Mouse (Mus musculus) small intestine, adult 2 months (tissue): ENCODE results near the gene Fnbp4. TPM values are rescaled to one million over a fixed set of nuclear protein-coding genes. Genes with fewer than 3 reads are reported as not detected.

Experiments
- H3K27ac ChIP-seq: fragments of 200-500 bp; 2 replicates; pipeline ENCODE4 v1.5.1; 2012; ENCODE audit warnings: low read depth, low read length, control low read depth, inconsistent platforms; ENCODE audit not compliant: insufficient read depth
- H3K27me3 ChIP-seq: fragments of 200-500 bp; 2 replicates; pipeline ENCODE4 v1.6.1; 2012; ENCODE audit warnings: mild to moderate bottlenecking, moderate library complexity, low read length, inconsistent platforms; ENCODE audit not compliant: control insufficient read depth, insufficient read depth
- H3K36me3 ChIP-seq: fragments of 200-500 bp; 2 replicates; pipeline ENCODE4 v1.6.1; 2012; ENCODE audit warnings: mild to moderate bottlenecking, low read length, control low read depth, inconsistent platforms; ENCODE audit not compliant: control insufficient read depth, insufficient read depth
- H3K4me1 ChIP-seq: fragments of 200-500 bp; 2 replicates; pipeline ENCODE4 v1.6.1; 2012; ENCODE audit warnings: low read length, inconsistent platforms, mixed read lengths; ENCODE audit not compliant: control insufficient read depth, insufficient read depth, insufficient read length
- H3K4me3 ChIP-seq: fragments of 200-500 bp; 2 replicates; pipeline ENCODE4 v1.5.1; 2012; ENCODE audit warnings: low read depth, mild to moderate bottlenecking, control low read depth, inconsistent platforms, low read length, moderate library complexity
- CTCF ChIP-seq: fragments of 200-500 bp; IDR thresholded peaks from 2 replicates; pipeline ENCODE4 v1.5.1; 2012; ENCODE audit warnings: low read depth, mild to moderate bottlenecking, control low read depth, inconsistent platforms, low read length, moderate library complexity, mixed read lengths; ENCODE audit not compliant: insufficient replicate concordance, insufficient read length; ENCODE audit errors: extremely low read depth
- POLR2A ChIP-seq: fragments of 200-500 bp; IDR thresholded peaks from 2 replicates; pipeline ENCODE4 v1.6.1; 2012; ENCODE audit warnings: low read depth, mild to moderate bottlenecking, control low read depth, inconsistent platforms, low read length, moderate library complexity
- WGBS: fragments of 180-500 bp; shearing (Covaris S2); methylation state at CpG from one replicate; pipeline ENCODE4 v1.1.7; 2018; 5-methylcytosine and 5-hydroxymethylcytosine counted together
- polyA plus RNA-seq: library from polyadenylated mRNA; depleted of rRNA; stranded (reverse); fragments of >200 nt; gene quantifications from 2 replicates; pipeline ENCODE4 v1.2.3, GENCODE M21; 2012

Fnbp4 gene
- polyA plus RNA-seq, 1 experiment = 19.9 TPM

DNA sequence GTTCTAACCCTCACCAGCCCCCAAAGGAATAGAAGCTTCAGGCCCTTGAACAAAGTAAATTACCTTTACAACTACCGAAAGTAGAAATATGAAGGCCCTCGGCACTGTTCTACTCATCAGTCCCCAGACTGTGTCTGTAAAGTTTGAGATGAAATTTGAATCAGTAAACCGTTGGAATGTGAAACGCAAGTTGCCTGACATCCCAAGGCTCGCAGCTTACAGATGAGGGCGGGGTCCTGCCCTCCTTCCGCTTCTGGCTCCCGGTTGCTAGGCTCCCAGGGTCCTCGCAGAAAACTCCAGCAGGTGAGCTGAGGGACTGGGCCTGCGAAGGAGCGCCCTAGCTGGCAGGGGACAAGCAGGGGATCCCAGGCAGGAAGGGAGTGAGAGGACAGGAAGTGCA is 37.3 kb downstream of the Fnbp4 start, which contains the start of gene Agbl2:
TSS of gene Agbl2 (plus strand) at position 270 of the 400 bp plus-strand sequence.
- Histone ChIP-seq H3K4me1 (peaks cover 2% of the 10 kb centered on the region), H3K36me3 (peaks cover 28% of the 10 kb centered on the region), H3K4me3 (peak within 1 kb of the TSS; percentile 51), H3K27ac (no peak within 1 kb of the TSS), H3K27me3 (peaks cover 4% of the 10 kb centered on the region; the same call in 1 of the 2 replicates)
- TF ChIP-seq CTCF (no peak), POLR2A (no peak)
- WGBS = 6% methylated on average over 11 of the region's 11 CpGs

DNA sequence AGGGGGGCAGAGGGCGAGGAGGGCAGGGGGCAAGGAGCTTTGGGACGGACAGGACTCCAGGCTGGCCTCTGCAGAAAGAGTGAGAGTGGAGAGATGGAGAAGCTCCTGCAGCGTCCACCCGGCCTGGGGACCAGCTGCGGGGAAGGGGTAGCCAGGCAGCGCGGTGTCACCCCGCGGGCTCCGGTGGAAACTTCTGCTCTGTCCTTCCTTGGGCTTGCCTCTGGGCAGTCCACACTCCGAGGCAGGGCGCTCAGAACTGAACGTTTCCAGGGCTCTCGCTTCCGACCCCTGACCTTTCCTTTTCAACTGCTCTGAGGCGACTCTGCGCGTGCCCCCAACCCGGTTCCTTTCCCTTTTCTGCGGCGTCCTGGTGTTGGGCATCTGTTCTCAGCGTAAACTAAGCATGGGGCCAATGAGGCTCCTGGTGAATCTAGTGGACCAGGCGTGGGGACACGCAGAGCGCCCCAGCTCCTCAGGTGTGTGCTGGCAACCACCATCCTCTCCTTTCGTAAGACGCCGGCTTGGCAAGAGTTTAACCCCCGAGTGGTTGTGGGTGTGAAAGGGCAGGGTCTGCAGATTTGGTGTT is 37.8 kb downstream of the Fnbp4 start:
- peak overlapping the region; percentile 51 for H3K4me3 ChIP-seq
- H3K36me3 ChIP-seq = peaks cover 23% of the 10 kb centered on the region
- WGBS = 3% methylated on average over 28 of the region's 29 CpGs
- H3K4me1 ChIP-seq = peaks cover 2% of the 10 kb centered on the region
- peaks cover 4% of the 10 kb centered on the region; the same call in 1 of the 2 replicates for H3K27me3 ChIP-seq
- no peak overlapping the region for H3K27ac ChIP-seq
- TF ChIP-seq CTCF = no peak
- no peak for TF ChIP-seq POLR2A

DNA sequence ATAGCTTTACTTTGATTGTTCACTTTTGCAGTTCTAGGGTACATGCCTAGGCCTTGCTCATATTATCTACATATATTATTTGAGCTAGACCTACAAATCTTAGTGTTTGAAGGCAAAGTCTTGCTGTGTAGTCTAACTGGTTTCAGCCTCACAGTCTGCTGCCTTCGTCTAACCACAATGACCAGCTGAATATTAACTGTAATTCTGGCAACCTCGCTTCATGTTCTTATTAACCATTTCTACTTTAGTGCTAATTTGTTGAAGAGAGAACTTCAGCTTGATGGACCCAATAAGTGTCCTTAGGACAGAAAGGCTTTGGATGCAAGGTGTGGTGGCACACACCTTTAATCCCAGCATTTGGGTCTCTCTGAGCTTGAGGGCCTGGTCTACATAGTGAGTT is 43.0 kb downstream of the Fnbp4 start:
- H3K27ac ChIP-seq = no peak overlapping the region
- peaks cover under 1% of the 10 kb centered on the region; the same call in 1 of the 2 replicates for H3K27me3 ChIP-seq
- no peak overlapping the region for H3K4me3 ChIP-seq
- WGBS = 85% methylated on average over 2 of the region's 2 CpGs
- TF ChIP-seq POLR2A (no peak), CTCF (no peak)
- H3K36me3 ChIP-seq = no peaks in the 10 kb centered on the region
- H3K4me1 ChIP-seq = peaks cover under 1% of the 10 kb centered on the region

DNA sequence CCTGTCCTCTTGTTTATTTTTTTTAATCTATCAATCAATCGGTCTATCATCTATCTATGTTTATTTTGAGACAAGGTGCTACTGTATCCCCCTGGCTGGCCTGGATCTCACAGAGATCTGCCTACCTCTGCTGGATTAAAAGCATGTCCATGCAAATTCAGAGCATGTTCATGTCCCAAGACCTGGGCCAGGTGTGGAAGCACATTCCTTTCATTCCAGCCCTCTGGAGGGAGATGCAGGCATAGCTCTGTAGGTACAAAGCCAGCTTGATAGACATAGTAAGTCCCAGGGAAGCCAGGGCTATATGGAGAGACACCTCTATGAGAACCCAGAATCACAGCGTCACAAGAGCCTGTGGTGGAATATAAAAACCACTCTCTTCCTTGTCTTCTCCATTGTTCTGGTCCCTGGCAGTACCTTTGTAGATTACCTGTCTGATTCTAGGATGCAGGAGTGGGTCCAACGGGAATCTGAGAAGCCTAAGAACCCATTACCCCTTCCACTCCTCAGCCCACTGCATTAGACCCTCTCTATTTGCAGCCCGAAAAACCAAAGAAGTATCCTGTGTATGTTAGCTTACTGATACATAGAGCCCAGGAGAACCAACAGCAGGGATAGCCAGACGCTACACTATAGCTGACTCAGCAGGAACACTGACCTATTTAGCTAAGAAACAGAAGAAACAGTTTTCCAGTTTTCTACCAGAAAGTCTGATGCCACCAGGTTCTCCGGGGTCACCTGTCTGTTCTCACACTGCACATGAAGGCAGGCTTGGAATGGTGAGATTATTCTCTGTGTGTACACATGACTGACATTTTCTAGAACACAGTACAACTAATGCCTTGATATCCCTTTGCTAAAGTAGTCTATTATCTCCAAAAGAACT is 63.3 kb downstream of the Fnbp4 start:
- no peak overlapping the region for H3K27ac ChIP-seq
- WGBS = 83% methylated on average over 6 of the region's 6 CpGs
- H3K4me3 ChIP-seq = no peak overlapping the region
- TF ChIP-seq CTCF (no peak), POLR2A (no peak)
- no peaks in the 10 kb centered on the region for H3K27me3 ChIP-seq
- no peaks in the 10 kb centered on the region for H3K4me1 ChIP-seq
- H3K36me3 ChIP-seq = no peaks in the 10 kb centered on the region

DNA sequence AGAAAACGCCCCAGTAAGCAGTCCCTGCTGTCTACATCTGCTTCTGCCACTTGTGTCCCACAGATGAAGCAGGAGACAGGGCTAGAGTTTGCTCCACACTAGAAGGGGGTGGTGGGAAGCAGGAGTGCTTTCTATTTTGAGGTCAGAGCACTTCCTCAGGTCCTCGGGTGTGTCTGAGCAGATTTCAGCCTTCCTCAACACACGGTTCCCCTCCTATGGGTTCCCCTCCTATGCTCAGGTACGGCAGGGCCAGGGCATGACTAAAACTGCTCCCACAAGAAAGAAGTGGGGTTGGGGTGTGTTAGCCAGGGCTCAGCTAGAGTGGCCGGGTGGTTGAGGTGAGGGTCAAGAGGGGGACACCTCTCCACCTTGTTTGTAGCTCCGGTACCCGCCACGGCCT is 65.6 kb downstream of the Fnbp4 start:
- Histone ChIP-seq H3K4me1 (no peaks in the 10 kb centered on the region), H3K4me3 (no peak overlapping the region), H3K27ac (no peak overlapping the region), H3K36me3 (no peaks in the 10 kb centered on the region), H3K27me3 (no peaks in the 10 kb centered on the region)
- no peak for TF ChIP-seq CTCF
- TF ChIP-seq POLR2A = no peak
- WGBS = 71% methylated on average over 8 of the region's 8 CpGs

DNA sequence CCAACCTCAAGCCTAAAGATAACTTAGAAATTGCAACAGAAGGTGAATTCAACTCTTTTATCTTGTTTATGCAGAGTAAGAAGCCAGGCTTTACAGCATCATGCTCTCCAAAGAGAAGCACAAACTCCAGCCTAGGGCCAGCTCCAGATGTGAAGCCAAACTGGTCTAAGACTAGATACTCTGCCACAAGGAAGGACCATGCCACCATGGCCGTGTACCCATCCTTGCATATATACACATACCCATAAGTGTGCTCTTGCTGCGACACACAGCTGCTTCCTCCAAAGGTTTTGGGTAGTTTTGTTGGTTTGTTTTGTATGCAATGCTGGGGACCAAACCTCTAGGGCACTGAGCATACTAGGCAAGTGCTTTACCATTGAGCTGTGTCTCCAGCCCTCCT is 70.1 kb downstream of the Fnbp4 start:
- Histone ChIP-seq H3K4me1 (no peaks in the 10 kb centered on the region; the same call in 1 of the 2 replicates), H3K4me3 (no peak overlapping the region), H3K36me3 (no peaks in the 10 kb centered on the region), H3K27me3 (no peaks in the 10 kb centered on the region), H3K27ac (no peak overlapping the region)
- WGBS = 83% methylated on average over 2 of the region's 2 CpGs
- TF ChIP-seq POLR2A (no peak), CTCF (no peak)

DNA sequence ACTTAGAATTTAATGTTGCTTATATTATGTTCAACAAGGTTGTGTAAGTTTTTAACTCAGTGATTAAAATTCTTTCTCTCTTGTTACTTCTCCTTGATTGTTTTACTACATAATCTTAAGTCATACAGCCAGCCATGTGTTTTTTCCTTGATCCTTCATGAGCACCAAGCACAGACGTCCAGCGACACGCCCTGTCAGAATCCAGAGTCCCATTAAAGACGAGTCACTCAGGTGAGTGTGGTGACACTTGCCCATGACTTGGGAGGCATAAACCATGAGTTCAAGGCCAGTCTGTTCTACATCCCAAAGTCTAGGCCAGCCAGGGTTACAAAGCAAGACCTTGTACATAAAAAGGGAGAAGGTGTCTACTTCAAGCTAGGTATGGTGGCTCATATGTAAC is 71.0 kb downstream of the Fnbp4 start:
- no peaks in the 10 kb centered on the region for H3K27me3 ChIP-seq
- no peak overlapping the region for H3K27ac ChIP-seq
- H3K36me3 ChIP-seq = no peaks in the 10 kb centered on the region
- H3K4me3 ChIP-seq = no peak overlapping the region
- H3K4me1 ChIP-seq = no peaks in the 10 kb centered on the region; the same call in 1 of the 2 replicates
- TF ChIP-seq POLR2A = no peak
- TF ChIP-seq CTCF = no peak
- WGBS = 44% methylated on average over 4 of the region's 4 CpGs
